ENCODE assay signal across 19 mouse cellular contexts in genomic region chr3:30255828-30256227, GRCm38 (mm10).
"Had no signal": no experiment of that assay in that cellular context is flagged by ENCODE, and none has a peak within 500 bp of the region (broad histone marks: within the 10 kb centered on the region; RNA-seq: fewer than 3 reads in every experiment).

No protein-coding gene starts in this region.

- ATAC-seq: midbrain, embryonic 16.5 days had no signal

- H3K27me3 ChIP-seq: midbrain, embryonic 12.5 days; neural tube, embryonic 13.5 days; neural tube, embryonic 15.5 days; stomach, embryonic 15.5 days had no signal

- H3K4me1 ChIP-seq: neural tube, embryonic 13.5 days; neural tube, embryonic 15.5 days had no signal

- H3K27ac ChIP-seq: midbrain, embryonic 10.5 days; midbrain, embryonic 12.5 days; neural tube, embryonic 13.5 days; neural tube, embryonic 15.5 days; stomach, embryonic 15.5 days; stomach, postnatal 0 days had no signal

- H3K4me3 ChIP-seq: midbrain, embryonic 10.5 days; midbrain, embryonic 12.5 days; myocyte; neural tube, embryonic 13.5 days; neural tube, embryonic 15.5 days; stomach, embryonic 15.5 days had no signal

- H3K9ac ChIP-seq: lung, embryonic 14.5 days; midbrain, embryonic 12.5 days; neural tube, embryonic 13.5 days; neural tube, embryonic 15.5 days; stomach, embryonic 15.5 days had no signal

- H3K4me2 ChIP-seq: lung, embryonic 14.5 days; midbrain, embryonic 12.5 days; neural tube, embryonic 13.5 days; neural tube, embryonic 15.5 days; stomach, embryonic 15.5 days had no signal

- H3K36me3 ChIP-seq: midbrain, embryonic 10.5 days; midbrain, embryonic 12.5 days; neural tube, embryonic 13.5 days; neural tube, embryonic 15.5 days; stomach, embryonic 15.5 days had no signal

- DNase-seq: lung, adult 18-20 months; lung, embryonic 14.5 days; lung, postnatal 10 days; lung, postnatal 4 days; midbrain, embryonic 14.5 days; retina, postnatal 1 day; right cerebral cortex, adult 18-20 months; right cerebral cortex, postnatal 14 days; thymus, adult 2 months; thymus, postnatal 25 days; thymus, postnatal 4 days had no signal

- H3K9me3 ChIP-seq: midbrain, embryonic 10.5 days; midbrain, embryonic 12.5 days; neural tube, embryonic 13.5 days; neural tube, embryonic 15.5 days; stomach, embryonic 15.5 days had no signal
